Mouse (Mus musculus) 3134 (cell line): ENCODE results near the gene Sfta2.

Experiments
- DNase-seq: peaks from one replicate; pipeline ENCODE4 v3.0.0-alpha.2; 2011; ENCODE audit warnings: low spot score; ENCODE audit not compliant: insufficient read length; ENCODE audit errors: extremely low read depth

The Sfta2 gene

DNA sequence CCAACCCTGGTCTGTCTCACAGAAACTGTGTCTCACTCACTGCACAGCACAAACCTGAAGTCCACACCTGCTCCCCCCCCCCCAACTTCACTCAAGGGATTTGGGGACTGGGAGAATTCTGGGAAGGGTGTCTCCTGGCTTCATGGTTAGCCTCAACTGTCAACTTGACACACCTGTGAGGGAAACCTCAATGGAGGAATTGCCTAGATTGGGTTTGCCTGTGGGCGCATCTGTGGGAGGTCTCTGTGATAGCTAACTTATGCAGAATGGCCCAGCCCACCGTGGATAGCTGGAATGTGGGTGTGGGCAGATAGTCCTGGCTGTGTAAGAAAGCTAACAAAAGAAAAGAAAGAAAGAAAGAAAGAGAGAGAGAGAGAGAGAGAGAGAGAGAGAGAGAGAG, at the start of gene Sfta2:
TSS of gene Sfta2 (plus strand) at position 301 of the 400 bp plus-strand sequence.
- DNase-seq, result no peak

- peak; percentile 76 for DNase-seq
These were observed 49.4 kb upstream of the Sfta2 start, which contains the start of gene Cdsn for GRCm38 (mm10) chr17:35551881-35552414. Cdsn (plus strand) TSS chr17:35552128.

- DNase-seq, result no peak
These were observed 47.0 kb upstream of the Sfta2 start for GRCm38 (mm10) chr17:35554321-35554720.

GRCm38 (mm10) chr17:35554761-35555397, 46.5 kb upstream of the Sfta2 start:
- no peak for DNase-seq

- peak; percentile 87 for DNase-seq
These were observed 45.1 kb upstream of the Sfta2 start for GRCm38 (mm10) chr17:35556186-35556765.

- DNase-seq, result no peak
These were observed 44.5 kb upstream of the Sfta2 start for GRCm38 (mm10) chr17:35556812-35557211.

- DNase-seq, result peak; percentile 82
These were observed 44.0 kb upstream of the Sfta2 start for GRCm38 (mm10) chr17:35557351-35557750.

DNA sequence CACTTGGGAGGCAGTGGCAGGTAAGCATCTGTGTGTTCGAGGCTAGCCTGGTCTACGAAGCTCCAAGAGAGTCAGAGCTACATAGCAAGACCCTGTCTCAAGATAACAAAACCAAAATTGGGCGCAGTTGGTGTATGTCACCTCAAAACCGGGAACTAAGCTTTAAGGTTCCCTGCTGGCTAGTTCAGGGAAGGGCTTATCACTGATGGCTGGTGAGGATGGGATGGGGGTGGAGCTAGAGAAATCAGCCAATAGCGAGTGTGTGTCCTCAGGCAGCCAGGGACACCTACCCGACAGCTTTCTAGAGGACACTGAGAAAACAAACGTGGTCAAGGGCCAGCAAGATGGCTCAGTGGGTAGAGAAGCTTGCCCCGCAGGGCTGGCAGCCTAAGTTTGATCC, 43.1 kb upstream of the Sfta2 start:
- DNase-seq, result no peak

GRCm38 (mm10) chr17:35567150-35567549, 34.2 kb upstream of the Sfta2 start, which contains the start of gene 2300002M23Rik:
2300002M23Rik (plus strand) TSS chr17:35567450.
- DNase-seq, result no peak

DNA sequence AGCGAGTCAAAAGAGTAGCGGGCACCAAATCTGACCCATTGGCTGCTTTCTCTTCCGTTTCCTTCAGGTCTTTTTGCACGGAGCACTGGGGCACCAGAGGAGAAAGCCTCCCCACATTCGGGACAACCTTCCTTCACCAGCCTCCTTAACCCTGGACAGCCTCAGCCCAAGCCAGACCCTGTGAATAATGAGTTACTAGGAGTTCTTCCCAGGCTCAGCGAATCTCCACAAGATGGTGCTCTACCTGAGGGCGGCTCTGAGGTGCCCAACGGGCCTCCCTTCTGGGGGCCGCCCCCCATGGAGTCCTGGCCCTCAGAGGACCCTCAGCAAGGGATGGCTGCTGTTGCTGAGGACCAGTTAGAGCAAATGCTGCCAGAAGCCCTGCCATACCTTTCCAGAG, 33.6 kb upstream of the Sfta2 start:
- no peak for DNase-seq

- no peak for DNase-seq
These were observed 32.0 kb upstream of the Sfta2 start for GRCm38 (mm10) chr17:35569091-35569944.

GRCm38 (mm10) chr17:35570836-35571235, 30.5 kb upstream of the Sfta2 start:
- DNase-seq, result no peak

DNA sequence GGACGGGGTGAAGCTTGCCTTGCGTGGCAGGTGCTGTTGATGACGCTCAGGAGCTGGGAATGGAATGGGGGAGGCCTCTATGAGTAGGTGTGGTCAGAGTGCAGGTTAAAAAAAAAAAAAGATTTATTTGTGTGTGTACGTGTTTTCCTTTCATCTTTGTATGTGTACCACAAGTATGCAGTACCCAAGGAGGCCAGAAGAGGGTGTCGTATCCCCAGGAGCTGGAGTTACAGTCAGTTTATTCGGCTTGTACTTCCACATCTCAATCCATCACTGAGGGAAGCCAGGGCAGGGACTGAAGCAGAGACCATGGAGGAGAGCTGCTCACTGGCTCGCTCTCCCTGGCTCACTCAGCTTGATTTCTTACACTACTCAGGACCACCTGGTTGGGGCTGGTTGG, 29.9 kb upstream of the Sfta2 start:
- no peak for DNase-seq

DNA sequence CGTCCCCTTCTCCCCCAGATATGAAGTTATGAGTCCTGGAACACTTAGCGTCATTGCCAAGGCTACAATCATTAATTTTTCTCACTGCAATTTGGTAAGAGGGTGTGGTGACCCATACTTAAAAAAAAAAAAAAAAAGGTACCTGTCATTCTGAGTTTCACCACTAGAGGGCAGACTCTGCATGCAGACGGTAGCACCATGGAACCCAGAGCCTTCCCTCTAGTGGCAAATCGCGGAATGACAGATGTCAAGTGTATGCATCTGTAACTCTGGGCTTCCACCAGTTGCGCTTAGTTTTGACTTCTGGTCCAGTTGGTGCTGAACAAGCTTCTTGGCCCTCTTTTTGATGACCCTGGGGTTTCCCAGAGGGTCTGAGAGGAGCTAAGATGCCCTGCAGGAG, 23.1 kb upstream of the Sfta2 start:
- peak; percentile 50 for DNase-seq

DNA sequence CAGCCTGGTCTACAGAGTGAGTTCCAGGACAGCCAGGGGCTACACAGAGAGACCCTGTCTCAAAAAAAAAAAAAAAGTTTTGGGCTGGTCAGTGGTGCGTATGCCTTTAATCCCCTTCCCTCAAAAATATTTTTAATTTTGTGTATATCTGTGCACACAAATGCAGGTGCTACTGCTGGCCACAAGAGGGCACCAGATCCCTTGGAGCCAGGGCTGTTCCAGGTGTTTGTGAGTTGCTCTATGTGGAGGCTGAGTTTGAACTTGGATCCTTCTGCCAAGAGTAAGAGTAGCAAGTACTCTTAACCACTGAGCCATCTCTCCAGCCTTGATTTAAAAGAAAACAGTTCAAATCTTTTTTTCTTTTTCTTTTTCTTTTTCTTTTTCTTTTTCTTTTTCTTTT, 18.4 kb upstream of the Sfta2 start:
- DNase-seq, result peak; percentile 23

DNA sequence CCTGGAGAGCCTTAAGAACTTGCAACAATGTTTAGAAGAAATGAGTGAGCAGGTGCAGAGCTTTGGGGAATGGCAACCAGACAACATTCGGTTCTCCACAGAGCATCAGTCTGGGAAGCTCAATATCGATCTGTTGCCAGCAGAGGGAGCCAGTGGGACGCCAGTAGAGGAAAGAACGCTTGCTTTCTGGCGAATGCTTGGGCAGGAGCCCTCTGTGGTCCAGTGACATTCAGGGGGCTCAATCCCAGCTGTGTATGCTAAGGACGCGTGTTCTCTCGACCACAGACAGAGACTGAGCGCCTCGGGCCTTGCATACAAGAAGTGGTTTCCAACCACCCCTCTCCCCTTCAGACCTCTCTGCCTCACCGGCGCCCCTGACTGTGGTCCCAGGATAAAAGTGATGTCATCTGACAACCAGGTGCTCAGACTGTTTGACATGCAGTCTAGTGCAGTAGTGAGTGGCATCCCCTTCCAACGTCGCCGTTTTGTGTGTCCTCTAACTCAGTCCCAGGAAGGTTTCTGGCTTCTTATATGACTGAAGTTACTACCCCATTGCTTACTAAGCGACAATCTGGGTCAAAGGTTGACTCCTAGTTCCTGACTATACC, 16.9 kb upstream of the Sfta2 start:
- peak; percentile 43 for DNase-seq

- no peak for DNase-seq
These were observed 14.1 kb upstream of the Sfta2 start for GRCm38 (mm10) chr17:35587291-35587690.

DNA sequence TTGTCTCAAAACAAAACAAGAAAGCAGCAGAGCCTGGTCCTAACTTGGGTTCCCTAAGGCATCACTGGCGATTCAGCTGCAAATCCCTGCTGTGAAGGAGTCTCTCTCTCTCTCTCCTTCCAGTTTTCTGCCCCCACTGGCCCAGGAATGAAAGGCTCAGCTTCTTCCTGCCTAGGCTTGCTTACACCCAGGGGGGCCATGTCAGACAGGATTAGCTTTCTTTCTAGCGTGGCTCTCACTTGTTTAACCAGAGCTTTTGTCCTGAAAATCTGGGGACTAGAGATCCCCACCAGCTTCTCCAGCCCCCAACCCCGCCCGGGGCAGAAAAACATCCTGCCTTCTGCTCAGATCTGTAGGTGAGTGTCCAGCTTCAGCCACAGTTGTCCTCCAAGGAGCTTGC, 13.0 kb upstream of the Sfta2 start:
- no peak for DNase-seq

DNA sequence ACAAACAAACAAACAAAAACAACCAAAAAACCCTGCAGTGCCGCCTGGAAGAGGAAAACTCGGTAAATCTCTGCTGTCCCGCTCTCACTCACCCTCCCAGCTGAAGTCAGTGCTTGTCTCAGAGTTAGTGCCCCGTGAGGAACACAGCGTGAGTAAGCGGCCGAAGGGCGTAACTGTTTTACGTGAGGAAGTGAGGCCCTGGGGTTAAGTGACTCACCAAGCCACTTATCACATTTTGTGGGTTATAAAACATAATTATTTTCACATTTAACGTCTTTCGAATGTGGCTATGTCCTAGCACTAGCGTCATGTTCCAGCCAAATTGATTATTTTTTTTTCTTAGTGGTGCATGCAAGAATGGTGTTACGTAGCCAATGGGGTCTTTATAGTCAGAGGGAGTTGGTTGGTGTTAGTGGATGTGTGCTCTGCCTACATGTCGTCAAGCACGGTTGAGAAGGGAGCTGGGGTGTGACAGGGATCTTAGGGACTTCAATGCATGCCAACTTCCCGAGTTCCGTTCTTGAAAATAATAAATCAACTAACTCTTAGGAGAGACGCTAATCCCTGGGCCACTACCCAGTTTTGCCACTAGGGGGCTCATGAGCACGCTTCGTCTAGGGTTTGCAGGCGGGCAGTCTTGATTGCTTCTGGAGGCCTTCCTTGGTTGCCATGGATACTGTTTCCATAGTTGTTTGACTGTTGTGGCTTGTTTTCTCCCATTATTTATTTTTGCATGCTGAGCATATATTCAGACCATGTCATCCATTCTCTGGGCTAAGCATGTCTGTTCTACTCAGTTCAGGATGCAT, 10.7 kb upstream of the Sfta2 start:
- peak; percentile 73 for DNase-seq

GRCm38 (mm10) chr17:35591219-35591578, 10.2 kb upstream of the Sfta2 start:
- no peak for DNase-seq
